Mouse (Mus musculus): ENCODE data around the gene Ahnak2. TPM values are rescaled to one million over a fixed set of nuclear protein-coding genes. Genes with fewer than 3 reads are reported as not detected.

Gene Ahnak2
- polyA plus RNA-seq, 1 experiment: 25.8 TPM

- H3K9me3 ChIP-seq (replicated peaks; ENCODE audit: control insufficient read depth, insufficient read depth, low read length, poor library complexity, severe bottlenecking): no peaks in the 10 kb centered on the region
- H3K27me3 ChIP-seq (ENCODE audit: control insufficient read depth, insufficient read depth, low read length, poor library complexity, severe bottlenecking): no peaks in the 10 kb centered on the region
- H3K36me3 ChIP-seq (ENCODE audit: control insufficient read depth, insufficient read depth, low read length, poor library complexity, severe bottlenecking): no peaks in the 10 kb centered on the region
- 0 out of 2 replicates have a peak overlapping the region, but pooled peaks have one; percentile 10 for H3K27ac ChIP-seq (ENCODE audit: insufficient read depth, low read length)
- H3K4me3 ChIP-seq (ENCODE audit: low read depth, low read length): peak overlapping the region; percentile 7; the same call in 1 of the 2 replicates
- H3K4me1 ChIP-seq (ENCODE audit: control insufficient read depth, insufficient read depth, low read length): peaks cover 11% of the 10 kb centered on the region
- H3K9ac ChIP-seq (ENCODE audit: low read depth, poor library complexity, severe bottlenecking): peak overlapping the region; percentile 72; the same call in 1 of the 2 replicates
- TF ChIP-seq CTCF (IDR thresholded peaks at IDR 0.05; ENCODE audit: low read depth, low read length) (no peak), EP300 (IDR thresholded peaks at IDR 0.05; ENCODE audit: insufficient read depth, low read depth, low read length) (peak; percentile 70), POLR2A (IDR thresholded peaks at IDR 0.05; ENCODE audit: insufficient read depth, low read length) (no peak)
Measured at GRCm38 (mm10) chr12:112796551-112797510, 5.6 kb downstream of the Ahnak2 start.

- Histone ChIP-seq H3K4me3 (ENCODE audit: low read depth, low read length) (peak overlapping the region; percentile 53), H3K27me3 (ENCODE audit: control insufficient read depth, insufficient read depth, low read length, poor library complexity, severe bottlenecking) (no peaks in the 10 kb centered on the region), H3K27ac (ENCODE audit: insufficient read depth, low read length) (peak overlapping the region; percentile 43), H3K36me3 (ENCODE audit: control insufficient read depth, insufficient read depth, low read length, poor library complexity, severe bottlenecking) (no peaks in the 10 kb centered on the region), H3K4me1 (ENCODE audit: control insufficient read depth, insufficient read depth, low read length) (peaks cover 11% of the 10 kb centered on the region), H3K9ac (ENCODE audit: low read depth, poor library complexity, severe bottlenecking) (peak overlapping the region; percentile 72), H3K9me3 (replicated peaks; ENCODE audit: control insufficient read depth, insufficient read depth, low read length, poor library complexity, severe bottlenecking) (no peaks in the 10 kb centered on the region)
- TF ChIP-seq POLR2A (IDR thresholded peaks at IDR 0.05; ENCODE audit: insufficient read depth, low read length): no peak
- peak; percentile 46; the same call in 1 of the 2 replicates for TF ChIP-seq EP300 (IDR thresholded peaks at IDR 0.05; ENCODE audit: insufficient read depth, low read depth, low read length)
Measured at GRCm38 (mm10) chr12:112795466-112796104, 6.9 kb downstream of the Ahnak2 start.

GRCm38 (mm10) chr12:112794998-112795397 is 7.5 kb downstream of the Ahnak2 start:
- Histone ChIP-seq H3K36me3 (ENCODE audit: control insufficient read depth, insufficient read depth, low read length, poor library complexity, severe bottlenecking) (no peaks in the 10 kb centered on the region), H3K27ac (ENCODE audit: insufficient read depth, low read length) (peak overlapping the region; percentile 27), H3K4me3 (ENCODE audit: low read depth, low read length) (peak overlapping the region; percentile 53), H3K9me3 (replicated peaks; ENCODE audit: control insufficient read depth, insufficient read depth, low read length, poor library complexity, severe bottlenecking) (no peaks in the 10 kb centered on the region), H3K4me1 (ENCODE audit: control insufficient read depth, insufficient read depth, low read length) (peaks cover 11% of the 10 kb centered on the region), H3K9ac (ENCODE audit: low read depth, poor library complexity, severe bottlenecking) (peak overlapping the region; percentile 72), H3K27me3 (ENCODE audit: control insufficient read depth, insufficient read depth, low read length, poor library complexity, severe bottlenecking) (no peaks in the 10 kb centered on the region)
- TF ChIP-seq EP300 (IDR thresholded peaks at IDR 0.05; ENCODE audit: insufficient read depth, low read depth, low read length) (no peak), POLR2A (IDR thresholded peaks at IDR 0.05; ENCODE audit: insufficient read depth, low read length) (no peak), CTCF (IDR thresholded peaks at IDR 0.05; ENCODE audit: low read depth, low read length) (no peak)

- Histone ChIP-seq H3K27me3 (ENCODE audit: control insufficient read depth, insufficient read depth, low read length, poor library complexity, severe bottlenecking) (no peaks in the 10 kb centered on the region), H3K27ac (ENCODE audit: insufficient read depth, low read length) (peak overlapping the region; percentile 60), H3K9ac (ENCODE audit: low read depth, poor library complexity, severe bottlenecking) (peak overlapping the region; percentile 72), H3K4me3 (ENCODE audit: low read depth, low read length) (peak overlapping the region; percentile 53), H3K36me3 (ENCODE audit: control insufficient read depth, insufficient read depth, low read length, poor library complexity, severe bottlenecking) (no peaks in the 10 kb centered on the region), H3K4me1 (ENCODE audit: control insufficient read depth, insufficient read depth, low read length) (peaks cover 11% of the 10 kb centered on the region), H3K9me3 (replicated peaks; ENCODE audit: control insufficient read depth, insufficient read depth, low read length, poor library complexity, severe bottlenecking) (no peaks in the 10 kb centered on the region)
- TF ChIP-seq POLR2A (IDR thresholded peaks at IDR 0.05; ENCODE audit: insufficient read depth, low read length): peak; percentile 32
- peak; percentile 9; the same call in 1 of the 2 replicates for TF ChIP-seq EP300 (IDR thresholded peaks at IDR 0.05; ENCODE audit: insufficient read depth, low read depth, low read length)
- no peak for TF ChIP-seq CTCF (IDR thresholded peaks at IDR 0.05; ENCODE audit: low read depth, low read length)
Measured at GRCm38 (mm10) chr12:112794356-112794816, 8.1 kb downstream of the Ahnak2 start.

- TF ChIP-seq CTCF (IDR thresholded peaks at IDR 0.05; ENCODE audit: low read depth, low read length): no peak
- peak; percentile 62; the same call in 1 of the 2 replicates for TF ChIP-seq EP300 (IDR thresholded peaks at IDR 0.05; ENCODE audit: insufficient read depth, low read depth, low read length)
- no peaks in the 10 kb centered on the region for H3K9me3 ChIP-seq (replicated peaks; ENCODE audit: control insufficient read depth, insufficient read depth, low read length, poor library complexity, severe bottlenecking)
- H3K4me1 ChIP-seq (ENCODE audit: control insufficient read depth, insufficient read depth, low read length): peaks cover 11% of the 10 kb centered on the region
- peak overlapping the region; percentile 53 for H3K4me3 ChIP-seq (ENCODE audit: low read depth, low read length)
- H3K9ac ChIP-seq (ENCODE audit: low read depth, poor library complexity, severe bottlenecking): peak overlapping the region; percentile 72
- no peaks in the 10 kb centered on the region for H3K36me3 ChIP-seq (ENCODE audit: control insufficient read depth, insufficient read depth, low read length, poor library complexity, severe bottlenecking)
- H3K27me3 ChIP-seq (ENCODE audit: control insufficient read depth, insufficient read depth, low read length, poor library complexity, severe bottlenecking): no peaks in the 10 kb centered on the region
- peak overlapping the region; percentile 60 for H3K27ac ChIP-seq (ENCODE audit: insufficient read depth, low read length)
Measured at GRCm38 (mm10) chr12:112793601-112794355, 8.7 kb downstream of the Ahnak2 start.
